Mouse (Mus musculus): ENCODE results near the gene Tox2.

Gene Tox2

GRCm38 (mm10) chr2:163317281-163317680 lies 114.4 kb downstream of the Tox2 start:
- no peak for DNase-seq (ENCODE audit: low spot score in 2 of 2)

GRCm38 (mm10) chr2:163318777-163319176 lies 115.9 kb downstream of the Tox2 start:
- DNase-seq (ENCODE audit: low spot score in 2 of 2): no peak

GRCm38 (mm10) chr2:163323163-163323562 lies 120.2 kb downstream of the Tox2 start:
- DNase-seq (ENCODE audit: low spot score in 2 of 2): no peak

GRCm38 (mm10) chr2:163330742-163331141 lies 127.8 kb downstream of the Tox2 start:
- peak in 1 of 2 experiments; percentile 48 for DNase-seq (ENCODE audit: low spot score in 2 of 2)

- DNase-seq (ENCODE audit: low spot score in 2 of 2): no peak
Observed at GRCm38 (mm10) chr2:163331423-163331822, 128.5 kb downstream of the Tox2 start.

GRCm38 (mm10) chr2:163332368-163333055 lies 129.6 kb downstream of the Tox2 start:
- no peak for DNase-seq (ENCODE audit: low spot score in 2 of 2)

- DNase-seq (ENCODE audit: low spot score in 2 of 2): peak; percentile 47 to 65
Observed at GRCm38 (mm10) chr2:163340263-163340662, 137.3 kb downstream of the Tox2 start.

GRCm38 (mm10) chr2:163343671-163344070 lies 140.7 kb downstream of the Tox2 start:
- DNase-seq (ENCODE audit: low spot score in 2 of 2): no peak

- DNase-seq (ENCODE audit: low spot score in 2 of 2): peak; percentile 63 to 76
Observed at GRCm38 (mm10) chr2:163344976-163345660, 142.2 kb downstream of the Tox2 start.

GRCm38 (mm10) chr2:163346497-163346896 lies 143.6 kb downstream of the Tox2 start:
- DNase-seq (ENCODE audit: low spot score in 2 of 2): no peak

- DNase-seq (ENCODE audit: low spot score in 2 of 2): no peak
Observed at GRCm38 (mm10) chr2:163347517-163348184, 144.7 kb downstream of the Tox2 start.

GRCm38 (mm10) chr2:163348677-163349076 lies 145.8 kb downstream of the Tox2 start:
- no peak for DNase-seq (ENCODE audit: low spot score in 2 of 2)

- no peak for DNase-seq (ENCODE audit: low spot score in 2 of 2)
Observed at GRCm38 (mm10) chr2:163349411-163349810, 146.5 kb downstream of the Tox2 start.

GRCm38 (mm10) chr2:163350443-163350842 lies 147.5 kb downstream of the Tox2 start:
- DNase-seq (ENCODE audit: low spot score in 2 of 2): no peak

GRCm38 (mm10) chr2:163353731-163354130 lies 150.8 kb downstream of the Tox2 start:
- peak; percentile 47 to 65 for DNase-seq (ENCODE audit: low spot score in 2 of 2)

GRCm38 (mm10) chr2:163355666-163356065 lies 152.7 kb downstream of the Tox2 start:
- DNase-seq (ENCODE audit: low spot score in 2 of 2): no peak

- no peak for DNase-seq (ENCODE audit: low spot score in 2 of 2)
Observed at GRCm38 (mm10) chr2:163356113-163356840, 153.4 kb downstream of the Tox2 start.

GRCm38 (mm10) chr2:163358662-163359061 lies 155.7 kb downstream of the Tox2 start:
- no peak for DNase-seq (ENCODE audit: low spot score in 2 of 2)

- DNase-seq (ENCODE audit: low spot score in 2 of 2): peak in 1 of 2 experiments; percentile 43
Observed at GRCm38 (mm10) chr2:163359253-163359652, 156.3 kb downstream of the Tox2 start.

- DNase-seq (ENCODE audit: low spot score in 2 of 2): peak; percentile 68 to 72
Observed at GRCm38 (mm10) chr2:163360858-163361623, 158.1 kb downstream of the Tox2 start.
